Mouse (Mus musculus) mouse embryonic stem cell (cell line): Measurements from ENCODE around the gene 4930451I11Rik.

Experiments used
- in situ Hi-C, 2 experiments: fragments of 300-500 bp; cut with MboI; formaldehyde crosslinking; loops; 1 replicate in 1 of 2; 3 replicates in 1 of 2; pipeline ENCODE4 v1.14.3; 2019 to 2020; ENCODE audit warnings: low sequenced_read_pairs in 2 of 2, low pct_unique_long_range_greater_than_20kb in 1 of 2, mixed read lengths in 1 of 2; ENCODE audit not compliant: unreplicated experiment in 1 of 2

The 4930451I11Rik gene

GRCm38 (mm10) chr7:126831539-126831938, at the start of gene 4930451I11Rik:
Gene 4930451I11Rik, minus strand, starts transcription at chr7:126831639.
- in situ Hi-C loops = loop anchor here (10.0 to 25.0 kb wide), 2 partner anchors 131 to 273 kb away; partner anchors contain the start of gene Sez6l2 (in 1 of the 2)

- in situ Hi-C loops = no loop called here
Observed at GRCm38 (mm10) chr7:126881040-126881439, 49.6 kb upstream of the 4930451I11Rik start.

GRCm38 (mm10) chr7:126877239-126877638, 45.8 kb upstream of the 4930451I11Rik start:
- in situ Hi-C loops = no loop called here

- in situ Hi-C loops = no loop called here
Observed at GRCm38 (mm10) chr7:126870520-126870891, 39.1 kb upstream of the 4930451I11Rik start.

GRCm38 (mm10) chr7:126869780-126870519, 38.5 kb upstream of the 4930451I11Rik start:
- in situ Hi-C loops = no loop called here

GRCm38 (mm10) chr7:126868003-126868402, 36.6 kb upstream of the 4930451I11Rik start:
- in situ Hi-C loops = no loop called here

GRCm38 (mm10) chr7:126867534-126867933, 36.1 kb upstream of the 4930451I11Rik start:
- in situ Hi-C loops = no loop called here

GRCm38 (mm10) chr7:126863791-126864190, 32.4 kb upstream of the 4930451I11Rik start:
- in situ Hi-C loops = no loop called here

GRCm38 (mm10) chr7:126862147-126862784, 30.8 kb upstream of the 4930451I11Rik start, which contains the start of gene Ino80e:
Gene Ino80e, minus strand, starts transcription at chr7:126862377.
- in situ Hi-C loops = no loop called here

GRCm38 (mm10) chr7:126861429-126862130, 30.1 kb upstream of the 4930451I11Rik start, which contains the start of gene Hirip3:
Gene Hirip3, plus strand, starts transcription at chr7:126861972.
- in situ Hi-C loops = no loop called here

- in situ Hi-C loops = no loop called here
Observed at GRCm38 (mm10) chr7:126860987-126861386, 29.5 kb upstream of the 4930451I11Rik start.

- in situ Hi-C loops = no loop called here
Observed at GRCm38 (mm10) chr7:126856741-126857420, 25.4 kb upstream of the 4930451I11Rik start.

GRCm38 (mm10) chr7:126855641-126856040, 24.2 kb upstream of the 4930451I11Rik start:
- in situ Hi-C loops = no loop called here

GRCm38 (mm10) chr7:126853454-126853853, 22.0 kb upstream of the 4930451I11Rik start:
- in situ Hi-C loops = no loop called here

- in situ Hi-C loops = no loop called here
Observed at GRCm38 (mm10) chr7:126851192-126851591, 19.8 kb upstream of the 4930451I11Rik start.

GRCm38 (mm10) chr7:126850161-126850560, 18.7 kb upstream of the 4930451I11Rik start:
- in situ Hi-C loops = no loop called here

- in situ Hi-C loops = loop anchor here in 1 of 2 experiments (25.0 kb wide), 1 partner anchor 114 kb away; the partner anchor contains the start of gene Sez6l2
Observed at GRCm38 (mm10) chr7:126848794-126849193, 17.4 kb upstream of the 4930451I11Rik start.
